Mouse (Mus musculus) colon, adult 2 months (tissue): Measurements from ENCODE around the gene Batf. TPM values are rescaled to one million over a fixed set of nuclear protein-coding genes. Genes with fewer than 3 reads are reported as not detected.

ENCODE experiments used
- polyA plus RNA-seq: library from polyadenylated mRNA; depleted of rRNA; stranded (reverse); fragments of >200 nt; gene quantifications from 2 replicates; pipeline ENCODE4 v1.2.3, GENCODE M21; 2012; rRNA removed

The Batf gene
- polyA plus RNA-seq, result 1.5 and 2.3 TPM in 2 replicates

DNA sequence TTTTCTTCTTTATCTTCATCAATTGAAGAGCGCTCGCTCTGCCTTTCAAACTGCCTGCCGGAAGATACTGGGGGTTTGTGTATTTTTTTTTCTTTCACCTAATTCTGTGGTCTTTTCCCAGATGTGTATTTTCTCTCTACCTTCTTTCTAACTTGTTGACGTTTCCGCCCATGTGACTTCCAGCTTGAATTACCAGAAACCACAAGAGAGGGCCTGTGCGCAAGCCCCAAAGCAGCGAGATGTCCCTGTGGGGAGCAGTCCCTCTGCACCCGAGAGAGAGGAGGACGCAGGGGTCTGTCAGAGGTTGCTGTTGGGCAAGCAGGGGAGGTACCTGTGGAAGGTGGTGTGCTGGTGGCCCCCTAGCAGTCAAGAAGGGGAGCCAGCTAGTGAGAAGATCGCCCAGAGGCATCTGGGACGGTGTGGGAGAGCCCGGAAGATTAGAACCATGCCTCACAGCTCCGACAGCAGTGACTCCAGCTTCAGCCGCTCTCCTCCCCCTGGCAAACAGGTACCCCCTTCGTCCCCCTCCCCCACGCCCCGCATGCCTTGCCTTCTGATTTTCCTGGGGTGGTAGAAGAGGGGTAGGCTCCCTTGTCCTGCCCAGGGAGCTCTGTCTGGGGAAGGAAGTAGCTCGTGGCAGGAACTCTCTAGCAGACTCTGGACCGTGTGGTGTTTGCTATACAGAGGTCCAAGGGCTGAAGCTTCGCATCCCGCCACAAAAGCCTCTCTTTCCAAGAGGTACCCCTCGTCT, at the start of gene Batf:
Batf (plus strand) TSS at position 204 of the 751 bp plus-strand sequence.

DNA sequence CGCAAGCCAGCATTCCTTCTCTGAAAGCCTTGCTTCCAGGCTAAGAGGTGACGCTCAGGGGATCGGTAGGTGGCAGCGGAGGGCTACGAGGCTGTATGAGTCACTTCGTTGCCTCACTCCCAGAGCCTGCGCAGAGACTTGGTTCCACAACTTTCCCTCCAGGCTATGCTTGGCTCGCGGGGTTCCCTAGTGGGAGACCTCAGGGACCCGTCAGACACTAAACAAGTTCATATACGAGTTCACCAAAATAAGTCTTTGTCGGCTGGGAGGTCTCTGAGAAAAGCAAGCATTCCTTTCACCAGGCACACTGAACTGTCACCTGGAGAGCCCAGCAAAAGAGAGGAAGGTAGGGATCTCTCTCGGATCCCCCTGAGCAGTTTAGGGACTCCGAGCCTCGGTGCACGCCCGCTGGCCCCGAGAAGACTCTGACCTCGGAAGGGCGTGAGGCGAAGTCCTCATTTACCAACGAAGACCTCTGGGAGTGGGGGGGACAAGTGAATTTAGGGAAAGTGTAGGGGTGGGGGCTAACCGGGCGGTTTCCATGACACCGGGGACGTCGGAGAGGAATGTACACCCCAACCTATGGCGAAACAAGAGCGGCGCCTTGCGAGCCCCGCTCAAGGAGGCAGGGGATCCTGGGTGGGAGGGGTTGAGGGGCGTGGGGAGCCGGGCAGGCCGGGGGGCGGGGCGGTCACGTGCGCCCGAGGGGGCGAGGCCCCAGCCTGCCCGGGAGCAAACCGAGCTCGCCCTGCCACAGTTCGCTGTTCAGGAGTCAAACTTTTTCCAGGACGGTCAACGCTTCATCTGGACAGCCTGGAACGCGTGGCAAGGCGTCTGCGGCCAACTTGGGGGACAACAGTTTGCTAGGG, 59.6 kb downstream of the Batf start, which contains the start of gene Flvcr2:
Flvcr2 (plus strand) TSS at position 713 of the 869 bp plus-strand sequence.

Other genes with a start within 250 kb of the Batf start
- 145 and 186 TPM in 2 replicates for gene Fos, start 212.8 kb upstream of the Batf start, polyA plus RNA-seq
- 9.3 and 11.3 TPM in 2 replicates for gene Jdp2, start 87.6 kb upstream of the Batf start, polyA plus RNA-seq
- gene Flvcr2, start 59.9 kb downstream of the Batf start, polyA plus RNA-seq, result 0.28 and 0.41 TPM in 2 replicates
- gene Erg28, start 137.9 kb downstream of the Batf start, polyA plus RNA-seq, result 42.5 and 52.1 TPM in 2 replicates
- 6.7 and 10.0 TPM in 2 replicates for gene Ttll5, start 138.0 kb downstream of the Batf start, polyA plus RNA-seq